Mouse (Mus musculus): Measurements from ENCODE around the gene Pomc. TPM values are rescaled to one million over a fixed set of nuclear protein-coding genes. Genes with fewer than 3 reads are reported as not detected.
A peak's percentile ranks its signal among the peaks of the same experiment; 100 is the strongest.
"Not testable (repeated sequence)": the region's sequence is repeated elsewhere in the genome, so short reads cannot be mapped to it uniquely, and the experiment has no call there.

The Pomc gene
- polyA plus RNA-seq, 1 experiment from 2014 or later: 4.5 TPM

DNA sequence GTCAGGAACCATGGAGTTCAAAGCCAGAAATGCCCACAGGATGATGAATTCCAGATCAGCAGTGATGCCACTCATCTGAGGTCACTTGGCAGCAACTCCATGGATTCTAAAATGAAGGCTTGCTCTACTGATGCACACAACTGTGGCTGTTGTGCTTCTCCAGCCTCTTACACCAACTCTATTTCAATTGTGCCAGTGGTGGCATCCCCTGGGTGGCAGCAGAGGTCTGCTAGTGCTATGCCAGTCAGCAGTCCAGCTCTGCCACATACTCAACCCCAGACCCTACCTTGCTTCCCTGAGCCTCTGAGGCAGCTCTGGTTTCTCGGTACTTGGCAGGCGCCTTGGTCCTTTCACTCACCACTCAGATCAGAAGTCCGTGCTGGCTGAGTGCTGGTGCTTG lies 25.9 kb upstream of the Pomc start:
- H3K27ac ChIP-seq: no peak overlapping the region
- no peak for ATAC-seq (ENCODE audit: insufficient number of reproducible peaks, insufficient read depth, low FRiP score, low TSS enrichment, low read depth)
- 73% methylated on average over 3 of the region's 3 CpGs for WGBS
- H3K9me3 ChIP-seq: no peaks in the 10 kb centered on the region
- no peaks in the 10 kb centered on the region for H3K4me1 ChIP-seq
- H3K27me3 ChIP-seq: no peaks in the 10 kb centered on the region
- H3K36me3 ChIP-seq: no peaks in the 10 kb centered on the region
- H3K4me2 ChIP-seq: no peak overlapping the region
- H3K9ac ChIP-seq: no peak overlapping the region; the same call in 1 of the 2 replicates
- H3K4me3 ChIP-seq: no peak overlapping the region

DNA sequence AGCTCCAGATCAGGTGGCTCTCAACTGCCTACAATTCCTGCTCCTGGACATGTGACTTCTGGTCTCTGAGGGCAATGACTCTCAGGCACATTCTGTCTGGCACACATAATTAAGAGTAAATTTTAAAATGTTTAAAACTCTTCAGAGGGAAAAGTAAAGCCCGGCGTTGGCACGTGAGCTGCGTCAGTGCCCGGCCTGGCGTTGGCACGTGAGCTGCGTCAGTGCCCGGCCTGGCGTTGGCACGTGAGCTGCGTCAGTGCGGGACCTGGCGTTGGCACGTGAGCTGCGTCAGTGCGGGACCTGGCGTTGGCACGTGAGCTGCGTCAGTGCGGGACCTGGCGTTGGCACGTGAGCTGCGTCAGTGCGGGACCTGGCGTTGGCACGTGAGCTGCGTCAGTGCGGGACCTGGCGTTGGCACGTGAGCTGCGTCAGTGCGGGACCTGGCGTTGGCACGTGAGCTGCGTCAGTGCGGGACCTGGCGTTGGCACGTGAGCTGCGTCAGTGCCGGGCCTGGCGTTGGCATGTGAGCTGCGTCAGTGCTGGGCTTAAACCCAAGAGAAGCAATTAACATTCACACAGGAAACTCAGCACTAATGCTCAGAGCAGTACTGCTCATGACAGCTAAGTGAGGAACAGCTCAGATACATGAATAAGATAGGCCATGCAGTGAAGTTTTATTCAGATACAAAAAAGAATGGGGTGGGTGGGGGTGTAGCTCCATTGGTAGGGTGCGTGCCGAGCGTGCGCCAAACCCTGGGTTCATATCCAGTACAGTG lies 24.5 kb upstream of the Pomc start:
- not testable (repeated sequence) for H3K9ac ChIP-seq; ATAC-seq (ENCODE audit: insufficient number of reproducible peaks, insufficient read depth, low FRiP score, low TSS enrichment, low read depth); H3K4me2 ChIP-seq; H3K4me1 ChIP-seq; H3K27me3 ChIP-seq; H3K9me3 ChIP-seq; H3K36me3 ChIP-seq; H3K4me3 ChIP-seq; H3K27ac ChIP-seq
- 93% methylated on average over 38 of the region's 47 CpGs for WGBS

DNA sequence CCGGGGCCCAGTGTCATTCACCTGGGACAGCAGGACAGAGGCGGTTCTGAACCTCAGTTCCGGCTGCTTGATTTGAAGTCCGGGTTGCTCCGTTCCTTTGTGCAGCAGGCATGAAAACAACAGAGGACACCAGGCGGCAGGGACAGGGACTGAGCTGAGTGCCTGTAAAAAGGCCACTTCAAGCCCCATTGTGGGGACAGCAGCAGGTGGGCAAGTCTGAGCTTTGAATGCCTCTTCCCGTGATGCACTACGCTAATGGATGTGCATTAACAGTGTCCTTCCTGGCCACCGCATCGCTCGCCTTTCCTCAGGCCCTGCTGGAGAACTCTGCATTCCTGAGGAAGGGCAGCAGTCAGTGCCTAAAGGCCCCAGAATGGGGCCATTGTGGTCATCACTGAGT lies 12.7 kb upstream of the Pomc start:
- H3K27me3 ChIP-seq: 0 out of 2 replicates have a peak, but pooled peaks cover 8% of the 10 kb centered on the region
- H3K36me3 ChIP-seq: no peaks in the 10 kb centered on the region
- no peaks in the 10 kb centered on the region for H3K4me1 ChIP-seq
- H3K4me3 ChIP-seq: no peak overlapping the region
- ATAC-seq (ENCODE audit: insufficient number of reproducible peaks, insufficient read depth, low FRiP score, low TSS enrichment, low read depth): no peak
- no peak overlapping the region for H3K9ac ChIP-seq
- whole genome bisulfite sequencing: 17% methylated on average over 11 of the region's 11 CpGs
- no peaks in the 10 kb centered on the region for H3K9me3 ChIP-seq
- H3K4me2 ChIP-seq: no peak overlapping the region
- H3K27ac ChIP-seq: no peak overlapping the region

DNA sequence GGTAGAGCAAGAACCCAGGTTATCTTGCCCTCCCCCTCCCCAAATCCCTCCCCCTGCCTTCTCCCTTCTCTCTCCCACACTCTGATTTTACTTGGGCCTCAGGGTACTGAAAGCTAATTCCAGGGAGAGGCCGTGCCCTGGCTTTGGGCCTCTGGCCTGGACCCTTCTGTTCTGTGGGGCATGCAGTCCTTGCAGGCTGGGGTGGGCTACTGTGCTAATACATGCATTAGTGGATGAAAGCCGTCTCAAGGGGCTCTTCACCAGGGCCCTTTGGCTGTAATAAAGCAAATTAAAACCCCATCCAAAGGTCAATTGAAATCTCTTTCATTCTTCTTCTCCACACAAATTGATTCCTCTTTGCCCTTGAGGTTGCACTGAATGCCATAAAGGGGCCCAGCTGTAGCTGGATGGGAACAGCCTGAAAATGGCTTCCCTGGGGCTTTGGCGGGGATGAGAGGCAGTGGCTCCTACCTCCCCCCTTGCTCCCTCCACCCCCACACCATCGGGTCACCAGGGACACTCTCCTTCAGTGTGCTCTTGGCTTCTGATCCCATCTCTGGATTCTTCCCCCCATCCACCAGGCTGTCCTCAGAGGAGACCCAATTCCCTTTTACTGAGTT lies 10.2 kb upstream of the Pomc start:
- H3K4me3 ChIP-seq: no peak overlapping the region
- H3K27ac ChIP-seq: no peak overlapping the region
- H3K9me3 ChIP-seq: no peaks in the 10 kb centered on the region
- H3K4me1 ChIP-seq: no peaks in the 10 kb centered on the region
- H3K9ac ChIP-seq: no peak overlapping the region
- 52% methylated on average over 4 of the region's 4 CpGs for WGBS
- H3K4me2 ChIP-seq: no peak overlapping the region
- no peak for ATAC-seq (ENCODE audit: insufficient number of reproducible peaks, insufficient read depth, low FRiP score, low TSS enrichment, low read depth)
- H3K27me3 ChIP-seq: 0 out of 2 replicates have a peak, but pooled peaks cover 8% of the 10 kb centered on the region
- no peaks in the 10 kb centered on the region for H3K36me3 ChIP-seq

DNA sequence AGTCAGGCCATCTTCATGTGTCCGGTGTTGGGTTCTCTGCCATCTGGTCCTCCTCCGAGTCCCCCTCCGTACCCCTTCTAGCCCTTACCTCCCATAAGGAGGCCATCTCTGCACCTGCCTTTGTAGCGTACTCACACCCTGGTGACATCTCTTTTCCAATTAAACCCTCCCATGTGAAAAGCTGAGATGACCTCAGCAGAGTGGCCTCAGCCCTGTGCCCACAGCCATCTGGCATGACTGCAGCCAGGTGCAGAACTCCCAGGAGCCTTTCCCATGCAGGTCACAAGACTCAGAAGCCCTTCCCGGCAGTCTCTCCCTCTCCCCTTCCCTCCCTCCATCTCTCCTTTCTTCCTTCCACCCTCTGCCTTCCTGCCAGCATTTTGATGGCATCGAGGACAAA lies 7.2 kb upstream of the Pomc start:
- Histone ChIP-seq H3K4me2 (no peak overlapping the region), H3K36me3 (no peaks in the 10 kb centered on the region), H3K9ac (no peak overlapping the region), H3K4me1 (no peaks in the 10 kb centered on the region), H3K27me3 (0 out of 2 replicates have a peak, but pooled peaks cover under 1% of the 10 kb centered on the region), H3K27ac (no peak overlapping the region), H3K9me3 (no peaks in the 10 kb centered on the region), H3K4me3 (no peak overlapping the region)
- WGBS: 77% methylated on average over 6 of the region's 6 CpGs
- no peak for ATAC-seq (ENCODE audit: insufficient number of reproducible peaks, insufficient read depth, low FRiP score, low TSS enrichment, low read depth)

DNA sequence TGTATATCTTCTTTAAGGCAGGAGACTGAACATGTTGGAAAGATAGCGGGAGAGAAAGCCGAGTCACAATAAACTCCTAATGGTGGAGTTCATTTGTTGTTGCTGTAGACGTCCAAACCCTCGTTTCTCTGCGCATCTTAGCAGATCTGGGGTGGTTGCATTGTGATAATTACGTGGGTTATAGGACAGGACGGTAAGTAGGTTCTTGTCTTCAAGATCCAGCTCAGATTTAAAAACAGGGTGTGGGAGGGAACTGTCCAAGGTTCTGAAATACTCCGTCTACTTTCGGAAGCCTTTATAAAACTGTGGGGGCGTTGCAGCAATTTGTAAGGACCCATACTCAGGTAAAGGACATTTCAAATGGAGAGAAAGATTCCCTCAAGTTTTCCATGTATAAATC lies 620 bp downstream of the Pomc start:
- no peaks in the 10 kb centered on the region for H3K9me3 ChIP-seq
- ATAC-seq (ENCODE audit: insufficient number of reproducible peaks, insufficient read depth, low FRiP score, low TSS enrichment, low read depth): no peak
- 26% methylated on average over 10 of the region's 10 CpGs for whole genome bisulfite sequencing
- peaks cover 25% of the 10 kb centered on the region for H3K27me3 ChIP-seq
- H3K4me2 ChIP-seq: no peak overlapping the region
- no peak overlapping the region for H3K27ac ChIP-seq
- H3K9ac ChIP-seq: no peak overlapping the region
- H3K4me3 ChIP-seq: no peak overlapping the region
- H3K4me1 ChIP-seq: peaks cover 6% of the 10 kb centered on the region
- H3K36me3 ChIP-seq: no peaks in the 10 kb centered on the region

DNA sequence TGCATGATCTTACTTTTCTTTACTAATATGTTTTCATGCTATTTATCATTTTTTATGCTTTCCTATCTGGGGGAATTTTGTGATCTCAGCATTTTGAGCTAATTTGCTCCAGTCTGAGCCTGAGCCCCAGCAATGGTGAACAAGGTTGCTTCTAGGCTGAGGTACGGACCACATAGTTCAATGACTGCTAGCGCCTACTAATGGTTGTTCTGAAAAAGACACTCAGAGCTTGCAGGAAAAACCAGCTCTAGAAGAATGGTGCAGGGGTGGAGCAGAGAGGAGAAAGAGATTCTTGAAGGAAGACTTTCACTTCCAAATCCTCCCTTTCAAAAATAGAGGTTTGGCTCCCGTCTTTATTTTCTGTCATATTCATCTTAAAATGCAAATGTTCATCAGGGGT lies 1.6 kb downstream of the Pomc start:
- Histone ChIP-seq H3K27me3 (peaks cover 25% of the 10 kb centered on the region), H3K27ac (no peak overlapping the region), H3K36me3 (no peaks in the 10 kb centered on the region), H3K4me1 (peaks cover 10% of the 10 kb centered on the region), H3K9me3 (no peaks in the 10 kb centered on the region), H3K4me3 (no peak overlapping the region), H3K9ac (no peak overlapping the region), H3K4me2 (no peak overlapping the region)
- 14% methylated on average over 3 of the region's 3 CpGs for WGBS
- ATAC-seq (ENCODE audit: insufficient number of reproducible peaks, insufficient read depth, low FRiP score, low TSS enrichment, low read depth): no peak

DNA sequence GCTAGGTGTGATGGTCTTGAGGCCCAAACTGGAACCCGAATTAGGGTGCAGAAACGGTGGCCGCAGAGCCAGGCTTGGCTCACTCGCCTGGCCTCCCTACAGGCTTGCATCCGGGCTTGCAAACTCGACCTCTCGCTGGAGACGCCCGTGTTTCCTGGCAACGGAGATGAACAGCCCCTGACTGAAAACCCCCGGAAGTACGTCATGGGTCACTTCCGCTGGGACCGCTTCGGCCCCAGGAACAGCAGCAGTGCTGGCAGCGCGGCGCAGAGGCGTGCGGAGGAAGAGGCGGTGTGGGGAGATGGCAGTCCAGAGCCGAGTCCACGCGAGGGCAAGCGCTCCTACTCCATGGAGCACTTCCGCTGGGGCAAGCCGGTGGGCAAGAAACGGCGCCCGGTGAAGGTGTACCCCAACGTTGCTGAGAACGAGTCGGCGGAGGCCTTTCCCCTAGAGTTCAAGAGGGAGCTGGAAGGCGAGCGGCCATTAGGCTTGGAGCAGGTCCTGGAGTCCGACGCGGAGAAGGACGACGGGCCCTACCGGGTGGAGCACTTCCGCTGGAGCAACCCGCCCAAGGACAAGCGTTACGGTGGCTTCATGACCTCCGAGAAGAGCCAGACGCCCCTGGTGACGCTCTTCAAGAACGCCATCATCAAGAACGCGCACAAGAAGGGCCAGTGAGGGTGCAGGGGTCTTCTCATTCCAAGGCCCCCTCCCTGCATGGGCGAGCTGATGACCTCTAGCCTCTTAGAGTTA lies 5.2 kb downstream of the Pomc start:
- Histone ChIP-seq H3K4me3 (peak overlapping the region; percentile 69), H3K9me3 (no peaks in the 10 kb centered on the region), H3K4me1 (peaks cover 10% of the 10 kb centered on the region), H3K9ac (peak overlapping the region; percentile 88), H3K27me3 (peaks cover 8% of the 10 kb centered on the region), H3K36me3 (no peaks in the 10 kb centered on the region), H3K27ac (peak overlapping the region; percentile 83), H3K4me2 (peak overlapping the region; percentile 89)
- 4% methylated on average over 53 of the region's 53 CpGs for WGBS
- peak; percentile 85 for ATAC-seq (ENCODE audit: insufficient number of reproducible peaks, insufficient read depth, low FRiP score, low TSS enrichment, low read depth)

DNA sequence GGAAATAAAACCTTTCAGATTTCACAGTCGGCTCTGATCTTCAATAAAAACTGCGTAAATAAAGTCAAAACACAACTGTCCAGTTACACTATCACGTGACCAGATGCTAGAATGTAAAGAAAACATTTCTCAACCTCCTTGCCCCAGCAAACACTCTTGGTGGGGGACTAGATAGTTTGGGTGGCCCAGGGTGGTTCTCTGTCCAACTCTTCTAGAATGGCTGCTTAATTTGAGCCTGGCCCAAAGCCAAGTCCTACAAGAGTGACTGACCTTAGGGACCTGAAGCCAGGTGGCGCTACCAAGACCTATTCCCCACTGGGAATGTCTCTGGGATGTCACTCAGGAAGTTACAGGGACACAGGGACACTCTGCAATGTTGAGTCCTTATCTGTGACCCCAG lies 5.8 kb downstream of the Pomc start:
- peak overlapping the region; percentile 83; the same call in 1 of the 2 replicates for H3K27ac ChIP-seq
- WGBS: 49% methylated on average over 4 of the region's 4 CpGs
- ATAC-seq (ENCODE audit: insufficient number of reproducible peaks, insufficient read depth, low FRiP score, low TSS enrichment, low read depth): no peak

DNA sequence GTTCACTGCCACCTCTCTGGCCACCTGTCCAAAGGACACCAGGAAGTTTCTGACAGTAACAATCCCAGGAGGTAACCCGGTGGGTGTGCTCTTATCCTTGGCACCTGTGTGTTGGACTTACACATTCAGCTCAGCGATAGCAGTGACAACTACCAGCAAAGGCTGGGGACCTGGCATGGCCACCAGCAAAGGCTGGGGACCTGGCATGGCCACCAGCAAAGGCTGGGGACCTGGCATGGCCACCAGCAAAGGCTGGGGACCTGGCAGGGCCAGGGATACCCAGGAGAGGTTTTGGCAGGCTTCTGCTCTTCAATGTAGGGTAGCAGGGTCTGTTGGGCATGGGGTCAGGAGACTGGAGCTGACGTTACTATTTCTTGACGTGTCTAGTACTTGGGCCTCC lies 12.4 kb downstream of the Pomc start:
- Histone ChIP-seq H3K4me2 (no peak overlapping the region), H3K27me3 (no peaks in the 10 kb centered on the region), H3K9me3 (no peaks in the 10 kb centered on the region), H3K27ac (no peak overlapping the region), H3K9ac (no peak overlapping the region), H3K4me1 (no peaks in the 10 kb centered on the region), H3K4me3 (no peak overlapping the region), H3K36me3 (peaks cover 44% of the 10 kb centered on the region)
- whole genome bisulfite sequencing: 93% methylated on average over 4 of the region's 4 CpGs
- ATAC-seq (ENCODE audit: insufficient number of reproducible peaks, insufficient read depth, low FRiP score, low TSS enrichment, low read depth): no peak

More for the DNA sequence above, 5.8 kb downstream of the Pomc start:
- H3K4me2 ChIP-seq: peak overlapping the region; percentile 89
- peaks cover 4% of the 10 kb centered on the region for H3K27me3 ChIP-seq
- H3K4me3 ChIP-seq: peak overlapping the region; percentile 69
- no peaks in the 10 kb centered on the region for H3K9me3 ChIP-seq
- H3K9ac ChIP-seq: peak overlapping the region; percentile 88
- peaks cover under 1% of the 10 kb centered on the region for H3K36me3 ChIP-seq
- peaks cover 10% of the 10 kb centered on the region for H3K4me1 ChIP-seq

DNA sequence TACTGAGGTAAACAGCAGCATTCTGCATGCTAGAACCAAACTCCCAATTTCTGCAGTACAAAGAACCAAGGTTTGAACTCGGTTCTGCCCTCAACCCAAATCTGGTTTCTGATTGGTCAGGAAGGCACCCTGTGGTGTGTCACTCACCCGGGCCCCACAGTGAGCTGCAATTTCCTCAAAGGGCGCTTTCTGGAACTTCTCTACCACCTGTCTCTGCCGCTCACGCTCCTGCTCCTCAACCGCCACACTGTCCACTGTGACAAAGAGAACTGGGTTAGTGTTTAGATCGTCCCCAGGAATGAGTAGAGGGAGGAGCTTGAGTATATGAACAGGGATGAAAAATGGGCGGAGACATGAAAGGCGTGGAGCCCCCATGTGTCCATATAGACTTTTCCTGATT lies 13.6 kb downstream of the Pomc start:
- WGBS: 69% methylated on average over 9 of the region's 9 CpGs
- no peaks in the 10 kb centered on the region for H3K9me3 ChIP-seq

More for the DNA sequence above, 13.6 kb downstream of the Pomc start:
- Histone ChIP-seq H3K27ac (no peak overlapping the region), H3K4me2 (no peak overlapping the region), H3K4me3 (no peak overlapping the region), H3K4me1 (no peaks in the 10 kb centered on the region), H3K36me3 (peaks cover 46% of the 10 kb centered on the region), H3K9ac (no peak overlapping the region), H3K27me3 (no peaks in the 10 kb centered on the region)
- ATAC-seq (ENCODE audit: insufficient number of reproducible peaks, insufficient read depth, low FRiP score, low TSS enrichment, low read depth): no peak

All from embryonic facial prominence, embryonic 13.5 days (tissue).